In the genomic region with DNA sequence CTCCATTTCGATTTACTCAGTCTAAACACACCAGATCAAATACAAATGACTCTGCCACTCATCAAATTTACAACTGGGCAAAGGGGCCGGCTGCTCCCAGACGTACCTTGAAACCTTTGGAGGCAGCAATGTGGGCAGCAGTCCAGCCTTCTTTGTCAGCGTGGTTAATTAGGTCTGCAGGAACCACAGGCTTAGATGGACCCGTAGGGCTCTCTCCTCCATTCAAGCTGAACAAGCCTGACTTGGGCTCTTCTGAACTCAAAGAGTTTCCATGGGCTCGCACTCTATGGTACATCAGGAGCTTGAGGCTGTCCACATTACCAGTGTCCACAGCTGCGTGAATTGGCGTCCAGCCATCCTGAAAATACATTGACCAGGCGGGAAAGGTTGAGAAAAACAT, we compare ENCODE assay signal across 15 mouse cellular contexts.
DNase-seq lines count a peak whose midpoint lies in the region; ATAC-seq lines count a peak whose summit lies in the region.
"Had no signal": no experiment of that assay in that cellular context is flagged by ENCODE, and none has a peak within 500 bp of the region (broad histone marks: within the 10 kb centered on the region; RNA-seq: fewer than 3 reads in every experiment).

No protein-coding gene starts in this region.

- no peak overlapping the region for H3K4me2 ChIP-seq in intestine, embryonic 16.5 days (ENCODE audit: low read depth, low read length)
- H3K4me2 ChIP-seq in intestine, embryonic 15.5 days (replicated peaks) = no peak overlapping the region
- H3K4me2 ChIP-seq in midbrain, embryonic 15.5 days = no peak overlapping the region
- H3K4me2 ChIP-seq: embryonic facial prominence, embryonic 15.5 days; lung, embryonic 15.5 days; midbrain, embryonic 12.5 days had no signal

- no peaks in the 10 kb centered on the region for H3K9me3 ChIP-seq in intestine, embryonic 16.5 days (ENCODE audit: control insufficient read depth, low read length)
- no peaks in the 10 kb centered on the region for H3K9me3 ChIP-seq in intestine, embryonic 15.5 days
- H3K9me3 ChIP-seq in midbrain, embryonic 15.5 days = no peaks in the 10 kb centered on the region
- H3K9me3 ChIP-seq: embryonic facial prominence, embryonic 15.5 days; lung, embryonic 15.5 days; midbrain, embryonic 12.5 days had no signal

- no peaks in the 10 kb centered on the region; the same call in 1 of the 2 replicates for H3K36me3 ChIP-seq in intestine, embryonic 16.5 days (ENCODE audit: control insufficient read depth, insufficient read depth, low read length)
- H3K36me3 ChIP-seq in intestine, embryonic 15.5 days = no peaks in the 10 kb centered on the region
- peaks cover 8% of the 10 kb centered on the region; the same call in 1 of the 2 replicates for H3K36me3 ChIP-seq in midbrain, embryonic 15.5 days (replicated peaks)
- H3K36me3 ChIP-seq: lung, embryonic 15.5 days had no signal

- H3K27ac ChIP-seq in intestine, embryonic 16.5 days (ENCODE audit: low read length) = no peak overlapping the region
- H3K27ac ChIP-seq in intestine, embryonic 15.5 days = no peak overlapping the region
- no peak overlapping the region for H3K27ac ChIP-seq in midbrain, embryonic 15.5 days
- H3K27ac ChIP-seq: embryonic facial prominence, embryonic 15.5 days; heart, adult 2 months; lung, embryonic 15.5 days; midbrain, embryonic 12.5 days had no signal

- H3K4me1 ChIP-seq in intestine, embryonic 16.5 days (ENCODE audit: control insufficient read depth, insufficient read depth, low read length) = no peaks in the 10 kb centered on the region
- H3K4me1 ChIP-seq in intestine, embryonic 15.5 days (replicated peaks) = no peaks in the 10 kb centered on the region
- H3K4me1 ChIP-seq in midbrain, embryonic 15.5 days = no peaks in the 10 kb centered on the region
- H3K4me1 ChIP-seq: embryonic facial prominence, embryonic 15.5 days; lung, embryonic 15.5 days; midbrain, embryonic 12.5 days had no signal

- ATAC-seq in intestine, embryonic 16.5 days = 0 out of 2 replicates have a peak, but pooled peaks have one; percentile 26
- ATAC-seq in intestine, embryonic 15.5 days = no peak
- ATAC-seq in midbrain, embryonic 15.5 days (replicated peaks) = 0 out of 2 replicates have a peak, but pooled peaks have one; percentile 24

- DNase-seq in cerebellum, adult 9-10 months = peak; percentile 12
- DNase-seq in kidney, adult 8-10 months = peak; percentile 74 to 76
- no peak for DNase-seq in urinary bladder, postnatal 25 days (ENCODE audit: low spot score)
- DNase-seq in ovary, postnatal 36 days (ENCODE audit: low spot score) = no peak
- DNase-seq: adrenal gland, postnatal 10 days; heart, adult 2 months; layer of hippocampus, postnatal 36 days; right cerebral cortex, postnatal 25 days; thymus, postnatal 36 days had no signal

- no peak overlapping the region for H3K4me3 ChIP-seq in intestine, embryonic 16.5 days (ENCODE audit: low read length)
- H3K4me3 ChIP-seq in intestine, embryonic 15.5 days (replicated peaks) = no peak overlapping the region
- no peak overlapping the region for H3K4me3 ChIP-seq in midbrain, embryonic 15.5 days
- H3K4me3 ChIP-seq: embryonic facial prominence, embryonic 15.5 days; heart, adult 2 months; lung, embryonic 15.5 days; midbrain, embryonic 12.5 days had no signal

- H3K27me3 ChIP-seq in intestine, embryonic 16.5 days (replicated peaks; ENCODE audit: control insufficient read depth, insufficient read depth, low read length) = no peaks in the 10 kb centered on the region
- H3K27me3 ChIP-seq in intestine, embryonic 15.5 days (replicated peaks) = no peaks in the 10 kb centered on the region
- no peaks in the 10 kb centered on the region for H3K27me3 ChIP-seq in midbrain, embryonic 15.5 days (replicated peaks)
- H3K27me3 ChIP-seq: embryonic facial prominence, embryonic 15.5 days; lung, embryonic 15.5 days; midbrain, embryonic 12.5 days had no signal

- no peak overlapping the region for H3K9ac ChIP-seq in intestine, embryonic 16.5 days (ENCODE audit: low read depth, low read length)
- no peak overlapping the region for H3K9ac ChIP-seq in intestine, embryonic 15.5 days
- H3K9ac ChIP-seq in midbrain, embryonic 15.5 days = no peak overlapping the region
- H3K9ac ChIP-seq: embryonic facial prominence, embryonic 15.5 days; lung, embryonic 15.5 days; midbrain, embryonic 12.5 days had no signal

- 66% methylated on average over 9 of the region's 9 CpGs for WGBS in intestine, embryonic 16.5 days
- WGBS in intestine, embryonic 15.5 days = 62% methylated on average over 9 of the region's 9 CpGs
- WGBS in midbrain, embryonic 15.5 days = 65% methylated on average over 9 of the region's 9 CpGs

Comparison
In these comparisons a context has a peak if more than half of its experiments do, and no peak if none do; other contexts are left out.
1. DNase-seq: peak in cerebellum, adult 9-10 months (single experiment) and kidney, adult 8-10 months (2 of 2); none in urinary bladder, postnatal 25 days (single experiment) and ovary, postnatal 36 days (single experiment).